Mouse (Mus musculus) adrenal gland, postnatal 36 days (tissue): ENCODE data around the gene Cdt1. TPM values are rescaled to one million over a fixed set of nuclear protein-coding genes. Genes with fewer than 3 reads are reported as not detected.

Source experiments
- DNase-seq, 2 experiments: peaks; one replicate each; pipeline ENCODE4 v3.0.0; 2021; ENCODE audit warnings: mixed read lengths in 1 of 2
- total RNA-seq, 2 experiments: library from RNA; stranded (reverse); gene quantifications; 2 replicates each; pipeline ENCODE4 v1.2.3; 2021

The Cdt1 gene
- total RNA-seq, 2 experiments from 2014 or later: 8.7 to 9.1 TPM

- no peak for DNase-seq
Measured at GRCm38 (mm10) chr8:122573577-122573976, 5.8 kb downstream of the Cdt1 start.

GRCm38 (mm10) chr8:122574264-122574663 lies 6.4 kb downstream of the Cdt1 start:
- DNase-seq: no peak

- DNase-seq: no peak
Measured at GRCm38 (mm10) chr8:122574667-122575251, 6.9 kb downstream of the Cdt1 start.

- no peak for DNase-seq
Measured at GRCm38 (mm10) chr8:122575286-122575685, 7.5 kb downstream of the Cdt1 start.

- DNase-seq: no peak
Measured at GRCm38 (mm10) chr8:122575735-122576647, 8.2 kb downstream of the Cdt1 start.

- DNase-seq: peak; percentile 96 to 98
Measured at GRCm38 (mm10) chr8:122576648-122577022, 8.8 kb downstream of the Cdt1 start, which contains the start of gene Aprt. Aprt (minus strand) TSS chr8:122576909.

GRCm38 (mm10) chr8:122577116-122577515 lies 9.3 kb downstream of the Cdt1 start:
- DNase-seq: no peak

- DNase-seq: no peak
Measured at GRCm38 (mm10) chr8:122579196-122579595, 11.4 kb downstream of the Cdt1 start.

- DNase-seq: no peak
Measured at GRCm38 (mm10) chr8:122580926-122581325, 13.1 kb downstream of the Cdt1 start.

GRCm38 (mm10) chr8:122584981-122585380 lies 17.2 kb downstream of the Cdt1 start:
- DNase-seq: no peak

GRCm38 (mm10) chr8:122585411-122585891 lies 17.6 kb downstream of the Cdt1 start:
- DNase-seq: peak; percentile 43 to 52

GRCm38 (mm10) chr8:122586171-122586570 lies 18.4 kb downstream of the Cdt1 start:
- DNase-seq: no peak

GRCm38 (mm10) chr8:122586749-122587148 lies 18.9 kb downstream of the Cdt1 start:
- no peak for DNase-seq

- no peak for DNase-seq
Measured at GRCm38 (mm10) chr8:122593240-122593639, 25.4 kb downstream of the Cdt1 start.

GRCm38 (mm10) chr8:122593783-122594507 lies 26.1 kb downstream of the Cdt1 start:
- no peak for DNase-seq

GRCm38 (mm10) chr8:122596031-122596430 lies 28.2 kb downstream of the Cdt1 start:
- DNase-seq: no peak

- no peak for DNase-seq
Measured at GRCm38 (mm10) chr8:122600666-122601065, 32.9 kb downstream of the Cdt1 start.

GRCm38 (mm10) chr8:122604640-122605039 lies 36.8 kb downstream of the Cdt1 start:
- DNase-seq: no peak

GRCm38 (mm10) chr8:122605367-122605766 lies 37.6 kb downstream of the Cdt1 start:
- no peak for DNase-seq

- no peak for DNase-seq
Measured at GRCm38 (mm10) chr8:122606810-122607209, 39.0 kb downstream of the Cdt1 start.

- DNase-seq: no peak
Measured at GRCm38 (mm10) chr8:122610209-122610608, 42.4 kb downstream of the Cdt1 start.

- no peak for DNase-seq
Measured at GRCm38 (mm10) chr8:122610612-122611277, 42.9 kb downstream of the Cdt1 start.
